Mouse (Mus musculus) lung, postnatal 0 days (tissue): Measurements from ENCODE around the gene Pik3c2a. TPM values are rescaled to one million over a fixed set of nuclear protein-coding genes. Genes with fewer than 3 reads are reported as not detected.

Source experiments
- ATAC-seq: fragments of 200-750 bp; cut with Nextera tagmentation; 2 replicates; pipeline ENCODE4 v1.8.0; 2017; ENCODE audit warnings: moderate library complexity
- DNase-seq: peaks from one replicate; pipeline ENCODE4 v3.0.0-alpha.2; 2016; ENCODE audit warnings: low spot score
- H3K27ac ChIP-seq: fragments of 300-500 bp; sonication (generic); 2 replicates; pipeline ENCODE4 v1.5.1; 2014; ENCODE audit warnings: antibody characterized with exemption, mild to moderate bottlenecking, low read length, mixed read lengths
- H3K27me3 ChIP-seq: fragments of 300-500 bp; sonication (generic); replicated peaks from 2 replicates; pipeline ENCODE4 v1.6.1; 2014; ENCODE audit warnings: low read length, mixed read lengths; ENCODE audit not compliant: insufficient read depth
- H3K36me3 ChIP-seq: fragments of 300-500 bp; sonication (generic); 2 replicates; pipeline ENCODE4 v1.6.1; 2014; ENCODE audit warnings: low read length, mixed read lengths; ENCODE audit not compliant: insufficient read depth
- H3K4me1 ChIP-seq: fragments of 300-500 bp; sonication (generic); 2 replicates; pipeline ENCODE4 v1.6.1; 2014; ENCODE audit warnings: antibody characterized with exemption, low read depth, low read length, mixed read lengths; ENCODE audit not compliant: insufficient read depth
- H3K4me2 ChIP-seq: fragments of 300-500 bp; sonication (generic); replicated peaks from 2 replicates; pipeline ENCODE4 v1.6.1; 2014; ENCODE audit warnings: low read depth, mild to moderate bottlenecking, low read length, moderate library complexity, mixed read lengths
- H3K4me3 ChIP-seq: fragments of 300-500 bp; sonication (generic); 2 replicates; pipeline ENCODE4 v1.5.1; 2014; ENCODE audit warnings: low read depth, low read length
- H3K9ac ChIP-seq: fragments of 300-500 bp; sonication (generic); replicated peaks from 2 replicates; pipeline ENCODE4 v1.6.1; 2014; ENCODE audit warnings: low read depth, mild to moderate bottlenecking
- H3K9me3 ChIP-seq: fragments of 300-500 bp; sonication (generic); 2 replicates; pipeline ENCODE4 v1.6.1; 2016; ENCODE audit warnings: low read length, mixed read lengths
- CTCF ChIP-seq: IDR thresholded peaks from 2 replicates; pipeline ENCODE4 v1.5.1; 2016; ENCODE audit warnings: antibody characterized with exemption, mild to moderate bottlenecking
- EP300 ChIP-seq: IDR thresholded peaks from 2 replicates; pipeline ENCODE4 v1.6.1; 2016; ENCODE audit warnings: antibody characterized with exemption, mild to moderate bottlenecking, control low read depth
- WGBS: fragments of 180-500 bp; shearing (Covaris S2); extraction: QIAGEN DNeasy Blood & Tissue Kit; methylation state at CpG from one replicate; pipeline ENCODE4 v1.1.7; 2014; 5-methylcytosine and 5-hydroxymethylcytosine counted together
- polyA plus RNA-seq: library from polyadenylated mRNA; unstranded; fragments of >200 nt; fragmentation: Nextera tagmentation; extraction: Ambion mirVana; gene quantifications from 2 replicates; pipeline ENCODE4 v1.2.1, GENCODE M21; 2015

Gene Pik3c2a
- polyA plus RNA-seq, 1 experiment from 2014 or later: 12.7 TPM

DNA sequence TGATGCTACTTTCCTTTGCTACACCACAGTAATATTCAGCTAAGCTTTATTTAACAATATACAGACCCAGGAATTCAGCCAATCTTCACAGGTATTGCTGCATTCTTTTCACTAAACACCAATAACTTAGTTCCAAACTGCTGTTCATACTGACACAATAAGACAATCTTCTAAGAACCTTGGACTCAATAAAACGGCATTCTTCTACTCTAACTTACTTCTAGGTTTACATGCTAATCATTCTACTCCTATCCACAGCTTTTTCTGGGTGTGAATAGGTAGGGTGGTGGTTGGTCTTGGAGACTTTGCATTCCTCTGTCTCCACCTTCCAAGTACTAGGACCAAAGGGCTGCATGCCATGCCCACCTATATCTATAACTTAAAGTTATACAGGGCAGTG, 69.0 kb downstream of the Pik3c2a start:
- Histone ChIP-seq H3K9ac (no peak overlapping the region), H3K4me2 (no peak overlapping the region), H3K4me3 (no peak overlapping the region), H3K9me3 (no peaks in the 10 kb centered on the region), H3K4me1 (no peaks in the 10 kb centered on the region), H3K27ac (no peak overlapping the region), H3K36me3 (peaks cover 26% of the 10 kb centered on the region), H3K27me3 (no peaks in the 10 kb centered on the region)
- 89% methylated on average over 1 of the region's 1 CpGs for WGBS
- no peak for DNase-seq
- TF ChIP-seq CTCF (no peak), EP300 (no peak)
- ATAC-seq: no peak

- Histone ChIP-seq H3K36me3 (peaks cover 6% of the 10 kb centered on the region), H3K4me2 (no peak overlapping the region), H3K27me3 (no peaks in the 10 kb centered on the region), H3K4me1 (peaks cover 5% of the 10 kb centered on the region), H3K4me3 (no peak overlapping the region), H3K9ac (no peak overlapping the region), H3K9me3 (no peaks in the 10 kb centered on the region), H3K27ac (no peak overlapping the region)
- WGBS: 30% methylated on average over 1 of the region's 1 CpGs
- DNase-seq (peak; percentile 93), ATAC-seq (peak; percentile 54)
- peak; percentile 72 for TF ChIP-seq CTCF
- no peak for TF ChIP-seq EP300
Measured at GRCm38 (mm10) chr7:116336226-116336625, 107.0 kb downstream of the Pik3c2a start.

DNA sequence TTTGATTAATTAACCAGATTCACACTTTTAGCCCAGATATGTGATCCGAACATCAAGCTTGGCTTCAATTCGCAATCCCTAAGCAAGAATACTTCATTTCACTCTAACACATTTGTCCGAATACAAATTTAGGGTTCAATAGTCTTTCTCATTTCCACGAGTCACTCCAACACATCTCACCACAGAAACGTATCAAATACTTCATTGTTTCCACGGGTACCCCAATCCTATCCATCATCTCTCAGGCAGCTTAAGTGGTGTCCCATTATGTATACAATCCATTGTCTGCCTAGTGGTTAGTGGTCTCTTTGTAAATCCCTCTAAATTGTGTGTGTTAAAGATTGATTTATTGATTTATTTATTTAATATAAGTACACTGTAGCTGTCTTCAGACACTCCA, 108.1 kb downstream of the Pik3c2a start:
- TF ChIP-seq CTCF (no peak), EP300 (no peak)
- H3K9ac ChIP-seq: no peak overlapping the region
- H3K27me3 ChIP-seq: no peaks in the 10 kb centered on the region
- 59% methylated on average over 6 of the region's 6 CpGs for WGBS
- DNase-seq (no peak), ATAC-seq (no peak)
- no peak overlapping the region; the same call in 1 of the 2 replicates for H3K4me2 ChIP-seq
- peaks cover 5% of the 10 kb centered on the region for H3K4me1 ChIP-seq
- no peak overlapping the region for H3K4me3 ChIP-seq
- H3K36me3 ChIP-seq: peaks cover 12% of the 10 kb centered on the region
- H3K9me3 ChIP-seq: no peaks in the 10 kb centered on the region
- no peak overlapping the region for H3K27ac ChIP-seq

DNA sequence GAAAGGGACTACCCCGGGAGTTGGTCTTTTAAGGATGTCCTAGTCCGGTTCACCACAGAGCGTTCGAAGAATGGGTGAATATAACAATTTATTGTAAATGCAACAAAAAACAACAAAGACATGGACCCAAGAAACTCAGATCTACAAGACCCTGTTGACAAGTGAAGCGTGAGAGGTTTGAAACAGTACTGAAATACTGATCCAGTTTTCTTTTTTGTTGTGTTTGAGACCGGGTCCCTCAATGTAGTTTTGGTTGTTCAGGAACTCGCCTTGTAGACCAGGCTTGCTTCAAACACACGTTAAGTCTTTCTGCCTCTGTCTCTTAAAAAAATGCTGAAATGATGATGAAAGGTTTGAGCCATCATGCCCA, 108.6 kb downstream of the Pik3c2a start:
- Histone ChIP-seq H3K4me3 (peak overlapping the region; percentile 87), H3K9me3 (no peaks in the 10 kb centered on the region), H3K27ac (0 out of 2 replicates have a peak overlapping the region, but pooled peaks have one; percentile 51), H3K36me3 (peaks cover 8% of the 10 kb centered on the region), H3K9ac (peak overlapping the region; percentile 96), H3K4me1 (peaks cover 5% of the 10 kb centered on the region), H3K4me2 (peak overlapping the region; percentile 82), H3K27me3 (no peaks in the 10 kb centered on the region)
- 9% methylated on average over 8 of the region's 8 CpGs for WGBS
- TF ChIP-seq EP300: no peak
- no peak for TF ChIP-seq CTCF
- ATAC-seq (no peak), DNase-seq (peak; percentile 19)

DNA sequence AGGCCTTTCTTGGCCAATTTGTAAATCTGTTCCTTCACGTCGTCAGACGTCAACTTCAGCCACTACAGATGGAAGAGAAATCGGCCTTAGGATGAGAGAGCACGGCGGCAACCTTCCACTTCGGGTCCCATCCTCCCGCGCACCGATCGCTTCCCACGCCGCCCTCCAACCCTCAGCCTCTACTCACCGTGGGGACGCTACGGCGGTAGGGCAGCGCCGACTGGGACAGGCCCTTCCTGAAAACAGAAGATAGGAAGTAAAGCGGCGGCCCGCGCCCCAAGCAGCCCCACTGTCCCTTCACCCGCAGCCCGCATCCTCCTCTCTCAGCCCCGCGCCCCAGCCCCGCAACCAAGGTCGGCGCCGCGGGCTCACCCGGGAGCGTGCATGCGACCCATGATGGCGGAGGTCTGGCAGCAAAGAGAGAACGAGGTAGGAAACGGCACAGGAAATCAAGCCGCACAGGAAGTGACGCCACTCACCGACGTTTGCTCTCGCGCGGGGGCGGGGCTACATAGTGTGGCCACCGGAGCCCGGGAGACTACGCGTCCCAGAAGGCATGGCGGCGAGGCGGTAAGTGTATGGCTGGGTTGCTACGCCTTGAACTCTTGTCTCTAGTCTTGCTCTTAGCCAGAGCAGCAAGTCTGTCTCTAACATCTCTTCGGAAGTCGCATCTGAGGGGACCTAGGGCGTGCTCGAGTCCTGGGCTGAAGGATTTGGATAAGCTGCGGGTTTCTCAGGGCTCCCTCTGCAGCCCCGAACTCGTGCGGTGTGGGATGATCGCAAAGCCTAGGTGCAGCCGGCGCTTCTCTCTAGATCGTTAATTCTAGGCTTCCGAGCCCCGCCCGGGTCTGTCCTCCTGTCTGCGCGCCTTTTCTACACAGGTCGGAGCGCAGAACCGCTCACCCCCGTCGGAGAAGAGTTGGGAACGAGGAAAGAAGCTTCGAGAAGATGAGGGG, 109.3 kb downstream of the Pik3c2a start, which contains the start of gene Rps13:
Gene Rps13, minus strand, starts transcription at position 483 of the 956 bp plus-strand sequence.
- peaks cover 5% of the 10 kb centered on the region for H3K4me1 ChIP-seq
- peak within 1 kb of the TSS; percentile 86 for H3K27ac ChIP-seq
- peaks cover 6% of the 10 kb centered on the region for H3K36me3 ChIP-seq
- ATAC-seq (peak; percentile 99), DNase-seq (peak; percentile 99)
- peak within 1 kb of the TSS; percentile 96 for H3K9ac ChIP-seq
- no peaks in the 10 kb centered on the region for H3K27me3 ChIP-seq
- WGBS: under 1% methylated on average over 77 of the region's 78 CpGs
- TF ChIP-seq CTCF (no peak), EP300 (no peak)
- H3K4me3 ChIP-seq: peak within 1 kb of the TSS; percentile 87
- H3K9me3 ChIP-seq: no peaks in the 10 kb centered on the region
- H3K4me2 ChIP-seq: peak within 1 kb of the TSS; percentile 82

- H3K27ac ChIP-seq: no peak overlapping the region
- no peak overlapping the region for H3K4me2 ChIP-seq
- H3K9ac ChIP-seq: no peak overlapping the region
- TF ChIP-seq EP300 (no peak), CTCF (no peak)
- ATAC-seq: no peak
- no peak for DNase-seq
- H3K9me3 ChIP-seq: no peaks in the 10 kb centered on the region
- WGBS: 84% methylated on average over 2 of the region's 2 CpGs
- no peak overlapping the region for H3K4me3 ChIP-seq
- no peaks in the 10 kb centered on the region for H3K27me3 ChIP-seq
- peaks cover 5% of the 10 kb centered on the region for H3K4me1 ChIP-seq
- H3K36me3 ChIP-seq: peaks cover 6% of the 10 kb centered on the region
Measured at GRCm38 (mm10) chr7:116331246-116331645, 112.0 kb downstream of the Pik3c2a start.
